Mouse (Mus musculus): ENCODE measurements around the gene Cops3. TPM values are rescaled to one million over a fixed set of nuclear protein-coding genes. Genes with fewer than 3 reads are reported as not detected.

The Cops3 gene
- total RNA-seq, 1 experiment from 2014 or later, result 105 TPM

- no peak for ATAC-seq (ENCODE audit: extremely low read depth, insufficient number of reproducible peaks, low FRiP score, poor library complexity, severe bottlenecking)
Measured at GRCm38 (mm10) chr11:59814311-59814710, 25.3 kb downstream of the Cops3 start.

GRCm38 (mm10) chr11:59813276-59813675 lies 26.4 kb downstream of the Cops3 start:
- ATAC-seq (ENCODE audit: extremely low read depth, insufficient number of reproducible peaks, low FRiP score, poor library complexity, severe bottlenecking), result no peak

GRCm38 (mm10) chr11:59811211-59811610 lies 28.4 kb downstream of the Cops3 start:
- ATAC-seq (ENCODE audit: extremely low read depth, insufficient number of reproducible peaks, low FRiP score, poor library complexity, severe bottlenecking), result no peak

DNA sequence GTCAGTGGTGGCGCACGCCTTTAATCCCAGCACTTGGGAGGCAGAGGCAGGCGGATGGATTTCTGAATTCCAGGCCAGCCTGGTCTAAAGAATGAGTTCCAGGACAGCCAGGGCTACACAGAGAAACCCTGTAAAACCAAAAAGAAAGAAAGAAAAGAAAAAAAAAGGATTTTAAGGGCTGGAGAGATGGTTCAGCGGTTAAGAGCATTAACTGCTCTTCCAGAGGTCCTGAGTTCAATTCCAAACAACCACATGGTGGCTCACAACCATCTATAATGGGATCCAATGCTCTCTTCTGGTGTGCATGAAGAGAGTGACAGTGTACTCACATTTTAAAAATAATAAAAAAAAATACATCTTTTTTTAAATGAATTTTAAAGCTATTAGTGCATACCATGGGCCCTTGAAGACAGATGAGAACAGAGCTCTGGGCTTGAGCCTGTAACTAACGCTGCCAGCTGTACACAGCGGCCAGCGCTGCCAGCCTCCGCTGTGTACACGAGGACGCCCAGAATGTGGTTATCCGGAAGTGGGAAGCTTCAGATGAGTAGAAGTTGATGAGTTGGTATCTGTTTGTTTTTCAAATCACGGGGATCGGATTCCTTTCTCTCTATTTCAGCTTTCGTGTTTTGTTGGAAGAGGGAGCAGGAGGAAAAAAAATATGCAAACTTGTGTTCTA lies 29.0 kb downstream of the Cops3 start:
- no peak for ATAC-seq (ENCODE audit: extremely low read depth, insufficient number of reproducible peaks, low FRiP score, poor library complexity, severe bottlenecking)

- ATAC-seq (ENCODE audit: extremely low read depth, insufficient number of reproducible peaks, low FRiP score, poor library complexity, severe bottlenecking), result peak; percentile 82
Measured at GRCm38 (mm10) chr11:59809670-59810474, 29.8 kb downstream of the Cops3 start, which contains the start of gene Flcn. Flcn (minus strand) TSS chr11:59810016.

- peak; percentile 45 for ATAC-seq (ENCODE audit: extremely low read depth, insufficient number of reproducible peaks, low FRiP score, poor library complexity, severe bottlenecking)
Measured at GRCm38 (mm10) chr11:59809071-59809669, 30.5 kb downstream of the Cops3 start.

DNA sequence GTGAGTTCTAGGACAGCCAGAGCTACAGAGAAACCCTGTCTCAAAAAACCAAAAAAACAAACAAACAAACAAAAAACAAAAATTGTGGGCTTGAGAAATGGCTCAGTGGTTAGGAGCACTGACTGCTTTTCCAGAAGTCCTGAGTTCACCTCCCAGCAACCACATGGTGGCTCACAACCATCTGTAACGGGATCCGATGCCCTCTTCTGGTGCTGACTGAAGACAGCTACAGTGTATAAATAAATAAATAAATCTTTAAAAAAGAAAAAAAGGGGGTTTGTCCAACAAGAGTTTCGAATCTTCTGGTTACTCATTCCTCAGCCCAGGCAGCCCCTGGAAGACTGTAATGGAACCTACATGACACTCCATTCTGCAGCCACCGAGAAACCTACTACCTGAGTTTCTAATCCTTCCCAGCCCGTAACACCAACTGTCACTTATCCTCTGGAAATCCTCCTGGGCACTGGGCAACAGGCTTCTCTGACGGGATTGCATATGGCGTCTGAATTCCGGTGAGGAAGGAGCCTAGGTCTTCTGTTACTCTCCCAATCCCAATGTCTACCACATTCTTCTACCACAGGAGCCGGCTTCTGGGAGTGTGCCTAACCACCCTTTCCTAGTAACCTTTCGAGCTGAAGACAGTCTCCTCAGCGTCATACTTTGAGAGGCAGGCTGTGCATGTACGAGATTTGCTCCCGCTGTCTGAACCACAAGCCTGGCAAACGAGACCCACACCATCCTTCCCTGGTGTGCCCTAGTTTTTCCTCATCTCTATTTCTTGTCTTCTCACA lies 31.3 kb downstream of the Cops3 start:
- no peak for ATAC-seq (ENCODE audit: extremely low read depth, insufficient number of reproducible peaks, low FRiP score, poor library complexity, severe bottlenecking)

DNA sequence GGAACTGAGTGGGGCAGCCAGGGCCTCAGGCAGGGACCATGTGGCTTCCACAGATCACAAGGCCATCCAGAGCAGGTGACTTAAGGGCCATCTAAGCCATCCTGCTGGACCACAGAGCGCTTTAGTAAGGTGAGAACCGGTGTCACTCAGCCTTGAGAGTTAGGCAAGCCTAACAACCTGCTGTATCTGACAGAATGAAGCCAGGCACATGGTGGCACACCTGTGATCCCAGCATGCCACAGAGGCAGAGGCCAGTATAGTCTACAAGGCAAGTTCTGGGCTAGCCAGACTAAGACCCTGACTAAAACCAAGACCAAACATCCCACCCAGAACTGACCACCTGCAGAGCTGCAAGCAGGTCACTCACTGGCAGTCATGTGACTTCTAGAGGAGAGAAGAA lies 34.0 kb downstream of the Cops3 start:
- ATAC-seq (ENCODE audit: extremely low read depth, insufficient number of reproducible peaks, low FRiP score, poor library complexity, severe bottlenecking), result no peak

DNA sequence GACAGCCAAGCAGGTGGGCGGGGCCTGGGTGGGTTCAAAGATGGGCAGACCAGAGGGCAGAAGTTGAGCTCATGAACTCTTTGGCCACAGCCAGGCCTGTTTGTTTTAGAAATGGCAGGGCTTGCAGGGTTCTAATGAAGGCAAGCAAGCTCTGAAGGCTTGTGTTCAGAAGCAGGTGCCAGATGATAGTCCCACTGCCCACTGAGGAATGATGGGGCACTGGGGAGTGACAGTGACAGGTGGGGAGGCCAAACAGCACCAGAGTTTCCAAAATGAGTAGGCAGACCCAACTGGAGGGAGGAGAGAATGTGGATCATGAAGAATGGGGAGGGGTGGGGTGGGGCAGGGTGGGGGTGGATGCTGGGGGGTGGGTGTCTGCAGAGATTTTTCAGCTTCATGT lies 34.4 kb downstream of the Cops3 start:
- ATAC-seq (ENCODE audit: extremely low read depth, insufficient number of reproducible peaks, low FRiP score, poor library complexity, severe bottlenecking), result no peak

GRCm38 (mm10) chr11:59804409-59805110 lies 35.1 kb downstream of the Cops3 start:
- ATAC-seq (ENCODE audit: extremely low read depth, insufficient number of reproducible peaks, low FRiP score, poor library complexity, severe bottlenecking), result no peak

DNA sequence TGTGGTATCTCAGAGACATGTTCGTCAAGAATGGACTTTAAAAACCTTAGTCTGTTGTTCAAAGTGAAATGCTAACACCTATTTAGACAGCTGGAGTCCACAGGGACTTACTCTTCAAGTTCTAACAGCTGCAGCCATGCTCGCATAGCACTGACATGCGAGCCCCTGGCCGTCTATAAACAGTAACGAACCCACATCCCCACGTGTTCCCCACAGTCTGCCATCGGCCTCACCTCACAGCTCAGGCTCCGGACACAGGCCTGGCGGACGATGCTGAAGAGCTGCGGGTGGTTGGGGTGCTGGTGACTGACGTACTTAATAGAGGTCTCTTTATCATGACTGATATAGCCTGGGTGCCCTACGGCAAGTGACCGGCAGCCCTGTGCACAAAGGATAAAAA lies 36.1 kb downstream of the Cops3 start:
- ATAC-seq (ENCODE audit: extremely low read depth, insufficient number of reproducible peaks, low FRiP score, poor library complexity, severe bottlenecking), result no peak

- no peak for ATAC-seq (ENCODE audit: extremely low read depth, insufficient number of reproducible peaks, low FRiP score, poor library complexity, severe bottlenecking)
Measured at GRCm38 (mm10) chr11:59801881-59802280, 37.8 kb downstream of the Cops3 start.

- no peak for ATAC-seq (ENCODE audit: extremely low read depth, insufficient number of reproducible peaks, low FRiP score, poor library complexity, severe bottlenecking)
Measured at GRCm38 (mm10) chr11:59800412-59800811, 39.2 kb downstream of the Cops3 start.

GRCm38 (mm10) chr11:59793390-59793789 lies 46.2 kb downstream of the Cops3 start:
- ATAC-seq (ENCODE audit: extremely low read depth, insufficient number of reproducible peaks, low FRiP score, poor library complexity, severe bottlenecking), result no peak

DNA sequence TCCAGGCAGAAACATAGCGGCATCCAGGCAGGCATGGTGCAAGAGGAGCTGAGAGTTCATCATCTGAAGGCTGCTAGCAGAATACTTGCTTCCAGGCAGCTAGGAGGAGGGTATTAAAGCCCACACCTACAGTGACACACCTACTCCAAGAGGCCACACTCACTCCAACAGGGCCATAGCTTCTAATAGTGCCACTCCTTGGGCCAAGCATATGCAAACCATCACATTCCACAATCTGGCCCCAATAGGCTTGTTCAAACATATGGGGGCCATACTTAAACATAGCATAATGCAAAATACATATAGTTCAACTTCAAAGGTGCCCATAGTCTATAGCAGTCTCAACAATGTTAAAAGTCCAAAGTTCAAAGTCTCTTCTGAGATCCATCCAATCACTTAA lies 50.3 kb downstream of the Cops3 start:
- ATAC-seq (ENCODE audit: extremely low read depth, insufficient number of reproducible peaks, low FRiP score, poor library complexity, severe bottlenecking), result no peak

- ATAC-seq (ENCODE audit: extremely low read depth, insufficient number of reproducible peaks, low FRiP score, poor library complexity, severe bottlenecking), result 0 out of 2 replicates have a peak, but pooled peaks have one; percentile 16
Measured at GRCm38 (mm10) chr11:59787199-59787781, 52.3 kb downstream of the Cops3 start, which contains the start of gene Pld6. Pld6 (minus strand) TSS chr11:59787645.

DNA sequence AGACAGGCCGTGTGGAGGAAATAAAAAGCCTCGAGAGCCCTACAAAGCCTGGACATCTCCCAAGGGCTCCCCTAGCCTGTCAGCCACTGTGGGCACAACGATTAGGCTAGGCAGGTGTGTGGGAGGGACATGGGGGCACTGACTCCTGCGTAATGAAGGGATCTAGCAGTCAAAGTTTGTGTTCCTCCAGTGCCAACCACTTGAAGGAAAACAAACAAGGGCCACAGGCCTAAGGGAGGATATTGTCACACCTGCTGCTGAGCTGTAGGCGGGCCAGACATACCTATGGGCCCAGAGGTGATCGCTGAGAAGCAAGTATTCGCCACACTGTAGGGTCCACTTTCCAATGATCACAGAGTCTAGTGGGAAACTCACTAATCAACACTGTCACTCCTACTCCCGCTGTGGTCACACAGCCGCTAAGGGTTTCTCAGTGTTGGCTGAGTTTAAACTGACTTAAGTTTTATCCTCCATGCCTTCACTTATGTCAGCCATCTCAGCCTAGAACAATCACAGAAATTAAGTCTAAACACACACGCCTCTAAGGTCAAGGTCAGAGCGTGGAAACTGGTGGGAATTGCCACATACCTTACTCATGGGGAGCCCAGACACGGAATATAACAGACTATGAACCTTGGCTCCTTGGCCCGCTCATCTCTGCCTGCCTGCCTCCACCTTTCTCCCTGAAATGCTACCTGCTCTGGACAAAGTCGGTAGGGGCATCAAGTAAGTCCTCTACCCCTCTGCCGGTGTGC lies 53.0 kb downstream of the Cops3 start:
- no peak for ATAC-seq (ENCODE audit: extremely low read depth, insufficient number of reproducible peaks, low FRiP score, poor library complexity, severe bottlenecking)

DNA sequence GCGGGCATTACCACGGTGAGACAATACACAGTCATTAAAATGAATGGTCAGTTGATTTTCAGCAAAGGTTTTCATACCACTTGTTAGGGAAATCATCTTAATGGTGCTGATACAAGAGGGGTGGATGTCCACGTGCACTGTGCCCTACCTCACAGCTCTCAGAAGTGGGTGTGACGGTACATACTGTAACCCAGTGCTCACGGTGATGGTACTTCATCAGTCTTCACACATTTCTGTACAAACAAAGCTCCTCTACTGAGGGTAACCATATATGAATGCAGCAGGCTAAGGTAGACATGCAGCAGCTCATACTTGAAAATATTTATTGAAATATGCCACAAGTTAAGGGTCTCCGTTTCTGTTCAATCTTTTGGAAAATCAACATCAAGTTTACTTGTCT lies 56.0 kb downstream of the Cops3 start:
- no peak for ATAC-seq (ENCODE audit: extremely low read depth, insufficient number of reproducible peaks, low FRiP score, poor library complexity, severe bottlenecking)

All from neutrophil, adult 5-6 weeks (primary cell).